Mouse (Mus musculus) limb, embryonic 12.5 days (tissue): ENCODE measurements at regions not wholly inside any gene's neighbourhood (a gene's known extent, or its start where the extent isn't known, plus 50 kb on each side); places are given as distances from the start of the nearest gene placed in this dataset.
A peak's percentile ranks its signal among the peaks of the same experiment; 100 is the strongest.

Experiments
- ATAC-seq: fragments of 200-750 bp; cut with Nextera tagmentation; 2 replicates; pipeline ENCODE4 v1.8.0; 2017; ENCODE audit warnings: low read depth, moderate TSS enrichment; ENCODE audit not compliant: insufficient number of reproducible peaks, insufficient read depth, low FRiP score, low TSS enrichment
- H3K27ac ChIP-seq: fragments of 300-500 bp; sonication (generic); 2 replicates; pipeline ENCODE4 v1.5.1; 2016; ENCODE audit warnings: mild to moderate bottlenecking, moderate library complexity
- H3K27me3 ChIP-seq: fragments of 300-500 bp; sonication (generic); 2 replicates; pipeline ENCODE4 v1.6.1; 2016; ENCODE audit warnings: mild to moderate bottlenecking, moderate library complexity
- H3K36me3 ChIP-seq: fragments of 300-500 bp; sonication (generic); 2 replicates; pipeline ENCODE4 v1.6.1; 2016; ENCODE audit warnings: mild to moderate bottlenecking, moderate library complexity
- H3K4me1 ChIP-seq: fragments of 300-500 bp; sonication (generic); replicated peaks from 2 replicates; pipeline ENCODE4 v1.6.1; 2016
- H3K4me2 ChIP-seq: fragments of 300-500 bp; sonication (generic); 2 replicates; pipeline ENCODE4 v1.6.1; 2016; ENCODE audit warnings: mild to moderate bottlenecking, moderate library complexity
- H3K4me3 ChIP-seq: fragments of 300-500 bp; sonication (generic); replicated peaks from 2 replicates; pipeline ENCODE4 v1.5.1; 2016; ENCODE audit warnings: mild to moderate bottlenecking
- H3K9ac ChIP-seq: fragments of 300-500 bp; sonication (generic); replicated peaks from 2 replicates; pipeline ENCODE4 v1.6.1; 2016; ENCODE audit warnings: mild to moderate bottlenecking, moderate library complexity
- H3K9me3 ChIP-seq: fragments of 300-500 bp; sonication (generic); 2 replicates; pipeline ENCODE4 v1.6.1; 2016; ENCODE audit warnings: mild to moderate bottlenecking, moderate library complexity
- WGBS: fragments of 180-500 bp; shearing (Covaris S2); methylation state at CpG from one replicate; pipeline ENCODE4 v1.1.7; 2016; 5-methylcytosine and 5-hydroxymethylcytosine counted together

- 91% methylated on average over 2 of the region's 2 CpGs for WGBS
- H3K4me1 ChIP-seq: no peaks in the 10 kb centered on the region
- H3K9me3 ChIP-seq: no peaks in the 10 kb centered on the region
- no peaks in the 10 kb centered on the region for H3K27me3 ChIP-seq
- no peak overlapping the region for H3K27ac ChIP-seq
- no peak overlapping the region for H3K4me2 ChIP-seq
- no peaks in the 10 kb centered on the region for H3K36me3 ChIP-seq
- no peak overlapping the region for H3K9ac ChIP-seq
- H3K4me3 ChIP-seq: no peak overlapping the region
- ATAC-seq: no peak
Measured at GRCm38 (mm10) chr1:194182293-194182692, 435.7 kb upstream of the Plxna2 start.

DNA sequence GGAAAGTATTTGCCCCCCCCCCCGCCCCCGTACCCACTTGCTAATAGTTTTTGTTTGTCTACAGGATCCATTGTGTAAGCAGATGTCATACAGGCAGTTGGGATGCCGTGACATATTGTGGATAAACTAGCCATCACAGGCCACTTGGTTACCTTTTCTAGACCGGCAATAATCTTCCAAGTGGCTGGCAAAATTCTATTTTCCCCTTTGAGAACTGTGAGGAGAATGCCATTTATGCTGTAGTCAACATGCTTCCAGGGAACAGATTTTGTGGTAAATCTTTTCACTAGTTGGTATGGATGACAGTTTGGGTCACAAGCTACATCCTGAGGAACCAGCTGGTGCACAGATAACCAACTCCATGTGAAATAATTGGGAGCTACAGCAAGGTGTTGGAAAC lies 456.5 kb upstream of the Plxna2 start:
- Histone ChIP-seq H3K4me2 (no peak overlapping the region), H3K27ac (no peak overlapping the region), H3K4me3 (no peak overlapping the region), H3K27me3 (no peaks in the 10 kb centered on the region), H3K9me3 (no peaks in the 10 kb centered on the region), H3K36me3 (no peaks in the 10 kb centered on the region), H3K4me1 (no peaks in the 10 kb centered on the region), H3K9ac (no peak overlapping the region)
- 85% methylated on average over 4 of the region's 4 CpGs for WGBS
- no peak for ATAC-seq

DNA sequence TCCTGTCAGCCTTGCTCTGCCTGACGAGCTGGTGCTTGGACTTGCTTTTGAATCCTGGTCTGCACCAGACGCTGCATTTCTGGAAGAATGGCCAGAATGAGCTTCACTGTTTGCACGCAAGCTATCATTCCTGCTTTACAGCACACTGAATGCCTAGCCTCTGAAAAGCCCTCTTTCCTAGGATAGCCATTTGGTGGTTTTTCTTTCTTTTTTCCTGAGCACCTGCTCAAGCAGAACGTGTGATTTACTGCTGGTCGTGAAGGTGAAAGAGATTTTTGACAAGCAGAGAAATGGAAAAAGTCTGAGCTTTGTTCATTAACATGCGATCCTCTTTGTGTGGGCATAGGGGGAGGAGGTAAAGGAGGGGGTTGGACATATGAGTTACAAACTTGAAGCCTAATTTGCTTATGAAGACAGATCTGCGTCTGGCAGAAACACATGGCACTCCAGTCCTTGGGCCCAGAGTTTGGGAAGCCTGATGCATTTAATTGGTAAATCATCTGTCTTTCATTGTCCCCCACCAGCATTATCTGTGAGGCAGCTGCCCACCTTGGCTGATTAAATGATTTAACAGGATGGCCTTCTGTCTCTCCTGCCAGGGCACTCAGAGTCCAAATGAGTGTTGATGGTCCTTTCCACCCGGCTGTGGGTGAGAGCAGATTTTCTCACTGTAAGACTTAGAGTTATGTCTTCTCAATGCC lies 457.1 kb upstream of the Plxna2 start:
- no peak for ATAC-seq
- Histone ChIP-seq H3K9me3 (no peaks in the 10 kb centered on the region), H3K9ac (no peak overlapping the region), H3K27ac (no peak overlapping the region), H3K36me3 (no peaks in the 10 kb centered on the region), H3K4me2 (no peak overlapping the region), H3K4me3 (no peak overlapping the region), H3K4me1 (no peaks in the 10 kb centered on the region), H3K27me3 (no peaks in the 10 kb centered on the region)
- 49% methylated on average over 8 of the region's 8 CpGs for WGBS

- Histone ChIP-seq H3K27ac (no peak overlapping the region), H3K9ac (no peak overlapping the region), H3K27me3 (no peaks in the 10 kb centered on the region), H3K4me2 (no peak overlapping the region), H3K36me3 (no peaks in the 10 kb centered on the region), H3K9me3 (no peaks in the 10 kb centered on the region), H3K4me3 (no peak overlapping the region), H3K4me1 (no peaks in the 10 kb centered on the region)
- WGBS: 85% methylated on average over 6 of the region's 6 CpGs
- no peak for ATAC-seq
Measured at GRCm38 (mm10) chr1:194157268-194157667, 460.8 kb upstream of the Plxna2 start.

- no peak for ATAC-seq
Measured at GRCm38 (mm10) chr1:194148416-194149364, 469.3 kb upstream of the Plxna2 start.

GRCm38 (mm10) chr1:194117631-194118360 lies 500.2 kb upstream of the Plxna2 start:
- H3K27me3 ChIP-seq: peaks cover 20% of the 10 kb centered on the region
- H3K4me3 ChIP-seq: no peak overlapping the region
- H3K36me3 ChIP-seq: no peaks in the 10 kb centered on the region
- H3K4me2 ChIP-seq: no peak overlapping the region
- H3K27ac ChIP-seq: no peak overlapping the region
- H3K4me1 ChIP-seq: no peaks in the 10 kb centered on the region
- H3K9me3 ChIP-seq: no peaks in the 10 kb centered on the region
- 70% methylated on average over 4 of the region's 4 CpGs for WGBS
- no peak for ATAC-seq
- H3K9ac ChIP-seq: no peak overlapping the region

More at GRCm38 (mm10) chr1:194148416-194149364, 469.3 kb upstream of the Plxna2 start:
- Histone ChIP-seq H3K27me3 (0 out of 2 replicates have a peak, but pooled peaks cover 3% of the 10 kb centered on the region), H3K9me3 (no peaks in the 10 kb centered on the region), H3K4me3 (no peak overlapping the region), H3K27ac (no peak overlapping the region), H3K9ac (no peak overlapping the region), H3K4me2 (peak overlapping the region; percentile 17; the same call in 1 of the 2 replicates), H3K36me3 (no peaks in the 10 kb centered on the region), H3K4me1 (peaks cover 9% of the 10 kb centered on the region; the same call in 1 of the 2 replicates)
- 44% methylated on average over 11 of the region's 11 CpGs for WGBS

GRCm38 (mm10) chr1:194114399-194114798 lies 503.6 kb upstream of the Plxna2 start:
- ATAC-seq: no peak
- H3K4me3 ChIP-seq: no peak overlapping the region

DNA sequence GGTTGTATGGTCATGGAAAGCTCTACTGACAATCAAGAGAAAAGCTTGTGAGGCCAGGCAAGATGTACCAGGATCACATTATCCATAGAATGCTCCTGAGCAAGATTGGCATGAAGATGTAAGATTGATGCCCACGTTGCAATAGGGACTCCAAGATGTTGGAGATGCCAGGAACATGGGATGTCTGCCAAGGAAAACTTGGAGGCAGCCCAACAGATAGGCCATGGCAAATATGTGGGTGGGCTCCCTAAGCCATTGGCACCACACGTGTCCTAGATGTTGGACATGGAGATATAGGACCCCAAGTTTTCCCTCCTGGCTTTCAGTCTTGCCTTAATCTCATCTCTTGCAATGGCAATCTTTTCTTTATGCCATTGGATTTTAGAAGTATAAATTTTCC lies 506.1 kb upstream of the Plxna2 start:
- H3K27ac ChIP-seq: no peak overlapping the region
- H3K27me3 ChIP-seq: peaks cover 62% of the 10 kb centered on the region
- H3K9me3 ChIP-seq: no peaks in the 10 kb centered on the region
- no peak overlapping the region for H3K9ac ChIP-seq
- no peaks in the 10 kb centered on the region for H3K36me3 ChIP-seq
- H3K4me3 ChIP-seq: no peak overlapping the region
- H3K4me1 ChIP-seq: peaks cover 7% of the 10 kb centered on the region
- H3K4me2 ChIP-seq: no peak overlapping the region
- no peak for ATAC-seq
- WGBS: 92% methylated on average over 2 of the region's 2 CpGs

More at GRCm38 (mm10) chr1:194114399-194114798, 503.6 kb upstream of the Plxna2 start:
- no peaks in the 10 kb centered on the region for H3K9me3 ChIP-seq
- no peaks in the 10 kb centered on the region for H3K36me3 ChIP-seq
- no peak overlapping the region for H3K27ac ChIP-seq
- WGBS: 81% methylated on average over 1 of the region's 1 CpGs
- no peaks in the 10 kb centered on the region for H3K4me1 ChIP-seq
- peaks cover 46% of the 10 kb centered on the region for H3K27me3 ChIP-seq
- no peak overlapping the region for H3K4me2 ChIP-seq
- H3K9ac ChIP-seq: no peak overlapping the region

- Histone ChIP-seq H3K4me3 (no peak overlapping the region), H3K27me3 (peaks cover 79% of the 10 kb centered on the region), H3K36me3 (no peaks in the 10 kb centered on the region), H3K9me3 (no peaks in the 10 kb centered on the region), H3K9ac (no peak overlapping the region), H3K27ac (no peak overlapping the region), H3K4me2 (no peak overlapping the region), H3K4me1 (peaks cover 7% of the 10 kb centered on the region)
- WGBS: 62% methylated on average over 5 of the region's 5 CpGs
- no peak for ATAC-seq
Measured at GRCm38 (mm10) chr1:194109172-194110071, 508.6 kb upstream of the Plxna2 start.

GRCm38 (mm10) chr1:194108132-194108531 lies 509.9 kb upstream of the Plxna2 start:
- ATAC-seq: no peak
- Histone ChIP-seq H3K9me3 (no peaks in the 10 kb centered on the region), H3K9ac (no peak overlapping the region), H3K27ac (no peak overlapping the region), H3K36me3 (no peaks in the 10 kb centered on the region), H3K27me3 (peaks cover 84% of the 10 kb centered on the region), H3K4me2 (no peak overlapping the region), H3K4me1 (peaks cover 7% of the 10 kb centered on the region), H3K4me3 (no peak overlapping the region)
- WGBS: 7% methylated on average over 2 of the region's 2 CpGs
